Mouse (Mus musculus) monocyte, adult 5-6 weeks (primary cell): Measurements from ENCODE around the gene Gm13290. TPM values are rescaled to one million over a fixed set of nuclear protein-coding genes. Genes with fewer than 3 reads are reported as not detected.

Experiments
- total RNA-seq: library from RNA; stranded (forward); fragments of 200-1000, 200-491, 200-594 nt; gene quantifications from 3 replicates; pipeline ENCODE4 v1.2.3, GENCODE M21; 2017

Gm13290 gene
- total RNA-seq, 1 experiment from 2014 or later: not detected

Other genes with a start within 250 kb of the Gm13290 start
- gene Ifna15, start 215.6 kb upstream of the Gm13290 start, total RNA-seq: not detected in 3 replicates
- not detected in 3 replicates for gene Ifna14, start 202.0 kb upstream of the Gm13290 start, total RNA-seq
- gene Ifna9, start 181.4 kb upstream of the Gm13290 start, total RNA-seq: not detected in 3 replicates
- not detected in 3 replicates for gene Ifna12, start 170.5 kb upstream of the Gm13290 start, total RNA-seq
- gene C87499, start 139.4 kb upstream of the Gm13290 start, total RNA-seq: not detected in 3 replicates
- not detected in 3 replicates for gene Ifna13, start 129.4 kb upstream of the Gm13290 start, total RNA-seq
- not detected in 3 replicates for gene Ifna16, start 96.9 kb upstream of the Gm13290 start, total RNA-seq
- gene Ifna2, start 89.9 kb upstream of the Gm13290 start, total RNA-seq: not detected in 3 replicates
- 0.43 TPM in 1 of 3 replicates, not detected in the others for gene Ifnab, start 82.5 kb upstream of the Gm13290 start, total RNA-seq
- gene Gm26566, start 52.0 kb upstream of the Gm13290 start, total RNA-seq: 0.49 to 2.0 TPM in 2 of 3 replicates, not detected in the other
- 43.5 to 56.6 TPM (median 49.0 TPM) in 3 replicates for gene Klhl9, start 51.4 kb upstream of the Gm13290 start, total RNA-seq
- gene Gm13271, start 19.0 kb upstream of the Gm13290 start, total RNA-seq: not detected in 3 replicates
- gene Gm13283, start 13.7 kb upstream of the Gm13290 start, total RNA-seq: not detected in 3 replicates
- gene Gm13289, start 3.1 kb downstream of the Gm13290 start, total RNA-seq: not detected in 3 replicates
- not detected in 3 replicates for gene Gm13272, start 6.0 kb downstream of the Gm13290 start, total RNA-seq
- not detected in 3 replicates for gene Ifnz, start 8.3 kb downstream of the Gm13290 start, total RNA-seq
- gene Gm13276, start 11.9 kb downstream of the Gm13290 start, total RNA-seq: not detected in 3 replicates
- gene Gm13277, start 14.8 kb downstream of the Gm13290 start, total RNA-seq: not detected in 3 replicates
- gene Gm13278, start 17.7 kb downstream of the Gm13290 start, total RNA-seq: not detected in 3 replicates
- gene Gm13275, start 20.7 kb downstream of the Gm13290 start, total RNA-seq: not detected in 3 replicates
- not detected in 3 replicates for gene Gm13279, start 23.6 kb downstream of the Gm13290 start, total RNA-seq
- gene Gm13285, start 25.8 kb downstream of the Gm13290 start, total RNA-seq: not detected in 3 replicates
- not detected in 3 replicates for gene Gm13287, start 29.4 kb downstream of the Gm13290 start, total RNA-seq
- gene Gm13288, start 31.7 kb downstream of the Gm13290 start, total RNA-seq: 0.29 TPM in 1 of 3 replicates, not detected in the others
- gene Ifna7, start 42.4 kb downstream of the Gm13290 start, total RNA-seq: not detected in 3 replicates
- not detected in 3 replicates for gene Ifna11, start 46.1 kb downstream of the Gm13290 start, total RNA-seq
- not detected in 3 replicates for gene Ifna6, start 53.6 kb downstream of the Gm13290 start, total RNA-seq
- not detected in 3 replicates for gene Ifna5, start 61.7 kb downstream of the Gm13290 start, total RNA-seq
- gene Ifna4, start 68.0 kb downstream of the Gm13290 start, total RNA-seq: not detected in 3 replicates
- not detected in 3 replicates for gene Ifna1, start 76.3 kb downstream of the Gm13290 start, total RNA-seq
- not detected in 3 replicates for gene Ifne, start 106.4 kb downstream of the Gm13290 start, total RNA-seq